Mouse (Mus musculus): Measurements from ENCODE around the gene 4931428F04Rik. TPM values are rescaled to one million over a fixed set of nuclear protein-coding genes. Genes with fewer than 3 reads are reported as not detected.
A peak's percentile ranks its signal among the peaks of the same experiment; 100 is the strongest.
"Not testable (repeated sequence)": the region's sequence is repeated elsewhere in the genome, so short reads cannot be mapped to it uniquely, and the experiment has no call there.

Gene 4931428F04Rik
- polyA plus RNA-seq, 1 experiment = 6.0 TPM

GRCm38 (mm10) chr8:105294776-105295175 is 5.1 kb upstream of the 4931428F04Rik start:
- Histone ChIP-seq H3K79me2 (ENCODE audit: control insufficient read depth, insufficient read depth) (peaks cover 29% of the 10 kb centered on the region), H3K4me3 (ENCODE audit: insufficient read depth, poor library complexity, severe bottlenecking) (no peak overlapping the region), H3K79me3 (ENCODE audit: low read depth) (peaks cover 21% of the 10 kb centered on the region), H3K36me3 (ENCODE audit: control insufficient read depth, insufficient read depth) (peaks cover 12% of the 10 kb centered on the region), H3K27me3 (ENCODE audit: control insufficient read depth, insufficient read depth, insufficient read length) (no peaks in the 10 kb centered on the region), H3ac (ENCODE audit: control insufficient read depth, insufficient read length, low read depth) (no peak overlapping the region)
- TF ChIP-seq FOSL1 (IDR thresholded peaks at IDR 0.05; ENCODE audit: insufficient read depth, low read length, poor library complexity, severe bottlenecking) (no peak), MYOG (IDR thresholded peaks at IDR 0.05; ENCODE audit: control insufficient read depth, extremely low read depth, insufficient read length) (no peak), CEBPB (IDR thresholded peaks at IDR 0.05; ENCODE audit: low read depth) (no peak), USF1 (IDR thresholded peaks at IDR 0.05; ENCODE audit: low read depth) (no peak), MAX (IDR thresholded peaks at IDR 0.05) (no peak), CTCF (IDR thresholded peaks at IDR 0.05; ENCODE audit: control insufficient read depth, insufficient read depth, insufficient read length) (no peak), MYOD1 (IDR thresholded peaks at IDR 0.05; ENCODE audit: control insufficient read depth, insufficient read length, low read depth) (no peak)

DNA sequence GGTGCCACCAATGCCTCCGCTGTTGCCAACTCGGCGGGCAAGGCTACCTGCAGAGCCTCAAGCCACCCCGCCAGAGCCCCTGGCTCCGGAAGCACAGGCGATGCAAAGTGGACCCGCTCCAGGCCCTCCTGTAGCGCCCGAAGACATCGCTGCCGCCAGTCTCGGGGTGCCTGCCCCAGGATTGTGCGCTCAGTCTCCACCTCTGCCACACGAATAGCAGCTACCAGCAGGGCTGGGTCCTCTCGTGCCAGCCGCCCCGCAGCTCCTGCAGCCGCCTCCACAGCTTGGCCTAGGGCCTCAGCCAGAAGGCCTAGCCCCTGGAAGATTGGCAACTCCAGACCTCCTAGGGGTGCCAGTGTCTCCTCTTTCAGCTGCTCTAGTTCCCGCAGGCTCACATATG is 3.7 kb upstream of the 4931428F04Rik start:
- Histone ChIP-seq H3K4me3 (ENCODE audit: insufficient read depth, poor library complexity, severe bottlenecking) (no peak overlapping the region), H3K27me3 (ENCODE audit: control insufficient read depth, insufficient read depth, insufficient read length) (no peaks in the 10 kb centered on the region), H3K36me3 (ENCODE audit: control insufficient read depth, insufficient read depth) (no peaks in the 10 kb centered on the region), H3ac (ENCODE audit: control insufficient read depth, insufficient read length, low read depth) (no peak overlapping the region), H3K79me3 (ENCODE audit: low read depth) (peaks cover 8% of the 10 kb centered on the region), H3K79me2 (ENCODE audit: control insufficient read depth, insufficient read depth) (peaks cover 20% of the 10 kb centered on the region)
- TF ChIP-seq MAX (IDR thresholded peaks at IDR 0.05) (no peak), CTCF (IDR thresholded peaks at IDR 0.05; ENCODE audit: control insufficient read depth, insufficient read depth, insufficient read length) (no peak), FOSL1 (IDR thresholded peaks at IDR 0.05; ENCODE audit: insufficient read depth, low read length, poor library complexity, severe bottlenecking) (no peak), CEBPB (IDR thresholded peaks at IDR 0.05; ENCODE audit: low read depth) (no peak), USF1 (IDR thresholded peaks at IDR 0.05; ENCODE audit: low read depth) (no peak), MYOD1 (IDR thresholded peaks at IDR 0.05; ENCODE audit: control insufficient read depth, insufficient read length, low read depth) (no peak), MYOG (IDR thresholded peaks at IDR 0.05; ENCODE audit: control insufficient read depth, extremely low read depth, insufficient read length) (no peak)

- Histone ChIP-seq H3K79me2 (ENCODE audit: control insufficient read depth, insufficient read depth) (peaks cover 20% of the 10 kb centered on the region), H3K79me3 (ENCODE audit: low read depth) (peaks cover 7% of the 10 kb centered on the region), H3ac (ENCODE audit: control insufficient read depth, insufficient read length, low read depth) (no peak overlapping the region), H3K27me3 (ENCODE audit: control insufficient read depth, insufficient read depth, insufficient read length) (no peaks in the 10 kb centered on the region), H3K36me3 (ENCODE audit: control insufficient read depth, insufficient read depth) (no peaks in the 10 kb centered on the region), H3K4me3 (ENCODE audit: insufficient read depth, poor library complexity, severe bottlenecking) (no peak overlapping the region)
- TF ChIP-seq MYOD1 (IDR thresholded peaks at IDR 0.05; ENCODE audit: control insufficient read depth, insufficient read length, low read depth) (no peak), USF1 (IDR thresholded peaks at IDR 0.05; ENCODE audit: low read depth) (no peak), CEBPB (IDR thresholded peaks at IDR 0.05; ENCODE audit: low read depth) (no peak), CTCF (IDR thresholded peaks at IDR 0.05; ENCODE audit: control insufficient read depth, insufficient read depth, insufficient read length) (no peak)
Measured at GRCm38 (mm10) chr8:105292471-105292870, 2.8 kb upstream of the 4931428F04Rik start.

DNA sequence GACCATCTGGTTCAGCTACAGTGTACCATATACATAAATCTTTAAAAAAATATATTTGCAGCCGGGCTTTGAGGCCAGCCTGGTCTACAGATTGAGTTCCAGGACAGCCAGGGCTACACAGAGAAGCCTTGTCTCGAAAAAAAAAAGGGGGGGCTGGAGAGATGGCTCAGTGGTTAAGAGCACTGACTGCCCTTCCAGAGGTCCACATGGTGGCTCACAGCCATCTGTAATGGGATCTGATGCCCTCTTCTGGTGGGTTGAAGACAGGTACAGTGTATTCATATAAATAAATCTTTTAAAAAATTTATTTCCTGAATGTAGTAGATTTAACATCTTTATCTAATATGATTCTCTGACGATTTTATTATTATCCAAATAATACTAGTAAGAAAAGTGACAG is 2.1 kb upstream of the 4931428F04Rik start:
- H3K36me3 ChIP-seq (ENCODE audit: control insufficient read depth, insufficient read depth); H3K4me3 ChIP-seq (ENCODE audit: insufficient read depth, poor library complexity, severe bottlenecking); H3K27me3 ChIP-seq (ENCODE audit: control insufficient read depth, insufficient read depth, insufficient read length); H3K79me3 ChIP-seq (ENCODE audit: low read depth); H3ac ChIP-seq (ENCODE audit: control insufficient read depth, insufficient read length, low read depth): not testable (repeated sequence)
- H3K79me2 ChIP-seq (ENCODE audit: control insufficient read depth, insufficient read depth) = peaks cover 21% of the 10 kb centered on the region

- peaks cover 25% of the 10 kb centered on the region for H3K79me2 ChIP-seq (ENCODE audit: control insufficient read depth, insufficient read depth)
Measured at GRCm38 (mm10) chr8:105291364-105291763, 1.7 kb upstream of the 4931428F04Rik start.

DNA sequence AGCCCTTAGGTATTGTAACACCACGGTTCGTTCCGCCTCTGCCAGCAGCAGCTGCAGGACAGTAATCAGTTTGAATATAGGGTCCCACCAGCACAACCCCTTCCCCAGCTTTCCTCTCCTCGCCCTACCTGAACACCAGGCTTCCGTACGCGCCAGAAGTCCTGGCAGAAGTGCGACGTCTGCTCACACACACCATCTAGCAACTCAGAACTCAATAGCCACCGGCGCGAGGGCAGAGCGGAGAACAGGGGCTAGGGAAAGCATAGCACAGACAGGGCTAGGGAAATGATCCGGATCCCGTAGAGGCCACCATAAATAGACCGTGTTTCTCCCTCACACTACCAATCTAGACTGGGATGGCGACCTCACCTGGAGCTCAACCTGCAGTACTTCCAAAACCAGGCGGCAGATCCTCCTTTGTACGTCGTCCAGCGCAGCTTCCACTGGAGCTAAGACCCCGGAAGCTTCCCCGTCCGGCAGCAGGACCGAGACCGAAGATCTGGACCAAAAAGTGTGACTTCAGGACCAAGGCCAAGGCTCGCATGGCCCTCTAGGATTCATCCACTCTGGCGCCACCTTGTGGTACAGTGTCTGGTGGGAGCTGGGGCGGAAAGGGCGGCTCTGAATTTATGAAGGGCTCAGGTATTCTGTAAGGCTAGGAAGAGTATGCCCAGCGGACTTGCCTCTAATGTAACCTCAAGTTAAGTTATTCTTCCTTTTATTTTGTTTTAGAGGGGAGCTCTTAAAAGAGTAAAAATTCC is 1.1 kb upstream of the 4931428F04Rik start:
- peaks cover 30% of the 10 kb centered on the region for H3K79me2 ChIP-seq (ENCODE audit: control insufficient read depth, insufficient read depth)
- TF ChIP-seq MAX (IDR thresholded peaks at IDR 0.05) = peak; percentile 72
- TF ChIP-seq CTCF (IDR thresholded peaks at IDR 0.05; ENCODE audit: control insufficient read depth, insufficient read depth, insufficient read length) = peak; percentile 89
- TF ChIP-seq FOSL1 (IDR thresholded peaks at IDR 0.05; ENCODE audit: insufficient read depth, low read length, poor library complexity, severe bottlenecking) = no peak
- no peaks in the 10 kb centered on the region for H3K36me3 ChIP-seq (ENCODE audit: control insufficient read depth, insufficient read depth)
- no peak overlapping the region for H3K4me3 ChIP-seq (ENCODE audit: insufficient read depth, poor library complexity, severe bottlenecking)
- peaks cover 14% of the 10 kb centered on the region for H3K79me3 ChIP-seq (ENCODE audit: low read depth)
- no peaks in the 10 kb centered on the region for H3K27me3 ChIP-seq (ENCODE audit: control insufficient read depth, insufficient read depth, insufficient read length)
- no peak overlapping the region for H3ac ChIP-seq (ENCODE audit: control insufficient read depth, insufficient read length, low read depth)

More at GRCm38 (mm10) chr8:105291364-105291763, 1.7 kb upstream of the 4931428F04Rik start:
- H3K36me3 ChIP-seq (ENCODE audit: control insufficient read depth, insufficient read depth); H3K4me3 ChIP-seq (ENCODE audit: insufficient read depth, poor library complexity, severe bottlenecking); H3ac ChIP-seq (ENCODE audit: control insufficient read depth, insufficient read length, low read depth); H3K27me3 ChIP-seq (ENCODE audit: control insufficient read depth, insufficient read depth, insufficient read length): not testable (repeated sequence)
- H3K79me3 ChIP-seq (ENCODE audit: low read depth) = peaks cover 14% of the 10 kb centered on the region

All from C2C12 (cell line).